Mouse (Mus musculus) layer of hippocampus, postnatal 14 days (tissue): ENCODE measurements around the gene Sema6d. TPM values are rescaled to one million over a fixed set of nuclear protein-coding genes. Genes with fewer than 3 reads are reported as not detected.
A peak's percentile ranks its signal among the peaks of the same experiment; 100 is the strongest.
"Not testable (repeated sequence)": the region's sequence is repeated elsewhere in the genome, so short reads cannot be mapped to it uniquely, and the experiment has no call there.

ENCODE experiments used
- DNase-seq, 2 experiments: peaks; one replicate each; pipeline ENCODE4 v3.0.0; 2021 to 2022; ENCODE audit warnings: low spot score in 2 of 2, mixed read lengths in 1 of 2
- total RNA-seq, 2 experiments: library from RNA; stranded (reverse); gene quantifications; 2 replicates each; pipeline ENCODE4 v1.2.3; 2021

The Sema6d gene
- total RNA-seq, 2 experiments from 2014 or later: 74.2 to 75.2 TPM

- no peak for DNase-seq
These were observed 187.7 kb downstream of the Sema6d start for GRCm38 (mm10) chr2:124277492-124277891.

- no peak for DNase-seq
These were observed 195.3 kb downstream of the Sema6d start for GRCm38 (mm10) chr2:124285109-124285508.

GRCm38 (mm10) chr2:124289356-124289755, 199.6 kb downstream of the Sema6d start:
- no peak for DNase-seq

GRCm38 (mm10) chr2:124291145-124291544, 201.4 kb downstream of the Sema6d start:
- DNase-seq: peak in 1 of 2 experiments; percentile 9

- no peak for DNase-seq
These were observed 203.8 kb downstream of the Sema6d start for GRCm38 (mm10) chr2:124293601-124294000.

- peak; percentile 30 to 58 for DNase-seq
These were observed 208.6 kb downstream of the Sema6d start for GRCm38 (mm10) chr2:124298351-124298750.

- DNase-seq: peak in 1 of 2 experiments; percentile 21
These were observed 209.1 kb downstream of the Sema6d start for GRCm38 (mm10) chr2:124298872-124299271.

- no peak for DNase-seq
These were observed 218.8 kb downstream of the Sema6d start for GRCm38 (mm10) chr2:124308605-124309004.

GRCm38 (mm10) chr2:124309361-124310128, 219.8 kb downstream of the Sema6d start:
- no peak for DNase-seq

- DNase-seq: no peak
These were observed 232.9 kb downstream of the Sema6d start for GRCm38 (mm10) chr2:124322528-124323215.

- DNase-seq: no peak
These were observed 234.4 kb downstream of the Sema6d start for GRCm38 (mm10) chr2:124324107-124324724.

- no peak for DNase-seq
These were observed 239.8 kb downstream of the Sema6d start for GRCm38 (mm10) chr2:124329473-124330130.

- DNase-seq: no peak
These were observed 243.1 kb downstream of the Sema6d start for GRCm38 (mm10) chr2:124332890-124333289.

GRCm38 (mm10) chr2:124334655-124335054, 244.9 kb downstream of the Sema6d start:
- not testable (repeated sequence) for DNase-seq

- DNase-seq: no peak
These were observed 248.5 kb downstream of the Sema6d start for GRCm38 (mm10) chr2:124338296-124338695.

- peak in 1 of 2 experiments; percentile 42 for DNase-seq
These were observed 264.4 kb downstream of the Sema6d start for GRCm38 (mm10) chr2:124354191-124354590.

- no peak for DNase-seq
These were observed 264.9 kb downstream of the Sema6d start for GRCm38 (mm10) chr2:124354716-124355115.

- no peak for DNase-seq
These were observed 279.5 kb downstream of the Sema6d start for GRCm38 (mm10) chr2:124369291-124369690.

- DNase-seq: peak; percentile 25 to 52
These were observed 280.2 kb downstream of the Sema6d start for GRCm38 (mm10) chr2:124369991-124370390.

GRCm38 (mm10) chr2:124371363-124371762, 281.6 kb downstream of the Sema6d start:
- DNase-seq: no peak

- DNase-seq: no peak
These were observed 295.3 kb downstream of the Sema6d start for GRCm38 (mm10) chr2:124385053-124385452.
